Mouse (Mus musculus) CD4-positive, CD25-positive, alpha-beta regulatory T cell (primary cell): ENCODE data around the gene Tmem127. TPM values are rescaled to one million over a fixed set of nuclear protein-coding genes. Genes with fewer than 3 reads are reported as not detected.

Source experiments
- polyA plus RNA-seq: library from polyadenylated mRNA; unstranded; fragments of 100-300 nt; shearing (Covaris generic); gene quantifications from one replicate; pipeline ENCODE4 v1.2.1, GENCODE M21; 2017

The Tmem127 gene
- polyA plus RNA-seq, result 48.9 TPM

DNA sequence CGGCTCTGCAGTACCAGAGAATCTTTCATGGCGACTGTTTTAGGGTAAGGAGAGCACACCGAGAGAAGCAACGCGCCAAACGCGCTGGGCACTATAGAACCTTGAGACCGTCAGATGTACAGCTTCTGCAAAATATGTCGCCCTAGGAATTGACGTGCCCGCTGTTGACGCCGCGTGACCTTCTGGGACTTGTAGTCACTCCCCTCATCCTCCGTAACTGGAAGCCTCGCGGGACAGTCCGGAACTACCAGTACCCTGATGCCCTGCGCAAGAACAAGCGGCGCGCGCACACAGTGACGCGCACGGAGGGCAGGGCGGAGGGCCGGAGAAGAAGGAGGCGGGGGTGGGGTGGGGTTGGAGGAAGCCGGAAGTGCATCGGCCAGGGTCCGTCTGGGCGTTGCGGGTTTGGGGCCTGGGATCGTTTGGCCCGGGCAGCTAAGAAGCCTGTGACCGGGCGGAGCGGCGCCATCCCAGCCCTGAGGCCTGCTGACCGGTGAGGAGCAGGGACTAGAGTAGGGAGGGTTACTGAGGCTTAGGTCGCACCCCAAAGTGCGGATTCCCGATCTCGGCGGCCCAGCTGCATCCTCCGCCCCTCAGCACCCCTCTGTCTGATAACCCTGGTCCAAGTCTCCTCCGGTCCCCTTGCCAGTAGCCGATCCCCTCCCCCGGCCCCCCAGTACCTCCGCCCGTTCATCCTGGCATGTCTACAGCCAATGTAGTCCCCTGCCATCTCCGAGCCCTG, at the start of gene Tmem127, which contains the start of gene Ciao1:
TSS of gene Tmem127 (plus strand) at position 317 of the 742 bp plus-strand sequence.
TSS of gene Ciao1 (minus strand) at position 225 of the 742 bp plus-strand sequence.

DNA sequence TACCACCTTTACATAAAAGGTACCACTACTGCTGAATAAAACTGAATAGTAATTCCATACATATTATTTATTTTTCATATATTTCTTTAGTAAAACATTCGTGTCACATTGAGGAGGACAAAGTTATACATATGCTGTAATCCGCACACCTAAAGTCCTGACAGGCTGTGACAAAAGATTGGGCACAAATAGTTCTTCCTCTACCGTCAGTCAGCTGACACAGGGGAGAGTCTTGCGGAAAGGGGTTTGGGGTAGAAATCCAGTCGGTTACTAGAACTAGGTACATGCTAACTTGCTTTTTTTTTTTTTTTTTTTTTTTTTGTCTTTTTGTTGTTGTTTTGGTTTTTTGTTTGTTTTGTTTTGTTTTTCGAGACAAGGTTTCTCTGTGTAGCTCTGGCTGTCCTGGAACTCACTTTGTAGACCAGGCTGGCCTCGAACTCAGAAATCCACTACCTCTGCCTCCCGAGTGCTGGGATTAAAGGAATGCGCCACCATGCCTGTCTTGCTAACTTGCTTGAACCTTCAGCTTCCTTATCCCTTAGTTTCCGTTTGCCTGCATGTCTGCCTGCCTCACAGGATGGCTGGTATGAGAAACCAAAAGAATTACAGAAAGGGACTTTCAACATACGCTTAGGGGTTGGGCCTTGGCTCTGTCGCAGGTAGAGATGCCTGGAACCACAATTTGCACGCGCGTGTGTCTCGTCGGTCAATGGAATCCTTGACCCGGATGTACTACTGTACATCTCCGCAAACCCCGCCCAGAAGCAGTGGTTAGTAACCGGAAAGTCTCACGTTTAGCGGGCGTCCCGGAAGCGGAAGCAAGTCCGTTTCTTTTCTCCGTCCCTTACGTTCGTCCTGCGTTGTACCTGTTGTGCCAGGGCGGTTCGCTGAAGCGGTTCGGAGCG, 39.9 kb upstream of the Tmem127 start, which contains the start of the genes 1810024B03Rik and Snrnp200:
TSS of gene 1810024B03Rik (minus strand) at position 734 of the 905 bp plus-strand sequence.
TSS of gene Snrnp200 (plus strand) at position 840 of the 905 bp plus-strand sequence.

DNA sequence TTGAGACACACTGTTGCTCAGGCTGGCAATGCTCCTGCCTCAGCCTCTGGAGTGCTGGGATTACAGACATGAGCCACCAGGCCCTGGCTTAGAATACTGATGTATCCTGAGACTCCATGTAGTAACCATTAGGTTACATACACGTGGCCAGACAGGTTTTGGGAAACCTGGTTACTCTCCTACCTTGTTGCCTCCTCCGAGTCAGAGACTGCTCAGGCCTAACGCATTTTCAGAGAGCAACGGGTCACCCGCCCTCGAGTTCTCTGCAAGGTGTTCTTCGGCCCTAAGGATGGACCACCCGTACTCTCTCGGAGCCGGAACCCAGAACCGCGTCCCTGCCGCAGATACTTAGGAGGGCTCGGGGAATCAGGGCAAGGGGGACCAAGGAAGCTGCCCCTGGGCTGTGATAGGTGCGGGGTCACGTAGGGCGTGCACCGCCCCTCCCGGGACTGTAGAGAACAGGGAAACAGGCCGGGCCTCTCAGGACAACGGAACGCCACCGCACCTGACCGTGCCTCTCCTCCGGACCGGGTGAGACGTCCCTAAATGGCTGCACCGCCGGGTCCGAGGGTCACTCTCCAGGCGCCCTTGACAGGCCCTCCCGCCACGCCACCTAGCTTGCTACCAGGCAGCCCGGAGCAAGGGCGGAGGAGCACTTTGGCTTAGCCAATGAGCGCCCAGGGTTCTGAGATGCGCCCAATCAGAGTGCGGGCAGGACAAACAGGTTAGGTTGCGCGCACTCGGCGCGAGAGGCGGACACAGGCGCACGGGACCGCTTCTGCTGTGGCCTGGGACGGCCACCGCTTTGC, 22.0 kb downstream of the Tmem127 start, which contains the start of gene Stard7:
TSS of gene Stard7 (plus strand) at position 728 of the 809 bp plus-strand sequence.

Other genes starting within 250 kb of the Tmem127 start
- 18.0 TPM for gene Ap4e1, start 239.2 kb upstream of the Tmem127 start, polyA plus RNA-seq
- gene Blvra, start 177.2 kb upstream of the Tmem127 start, polyA plus RNA-seq, result 68.6 TPM
- gene Ncaph, start 114.0 kb upstream of the Tmem127 start, polyA plus RNA-seq, result 5.5 TPM
- gene Itpripl1, start 104.5 kb upstream of the Tmem127 start, polyA plus RNA-seq, result 5.3 TPM
- 1.3 TPM for gene 1810024B03Rik, start 39.6 kb upstream of the Tmem127 start, polyA plus RNA-seq
- 95.4 TPM for gene Snrnp200, start 39.5 kb upstream of the Tmem127 start, polyA plus RNA-seq
- 76.9 TPM for gene Ciao1, start 92 bp upstream of the Tmem127 start, polyA plus RNA-seq
- gene Stard7, start 22.3 kb downstream of the Tmem127 start, polyA plus RNA-seq, result 96.8 TPM
- 433 TPM for gene Dusp2, start 88.3 kb downstream of the Tmem127 start, polyA plus RNA-seq
- 0.44 TPM for gene Astl, start 90.7 kb downstream of the Tmem127 start, polyA plus RNA-seq
- gene Adra2b, start 115.3 kb downstream of the Tmem127 start, polyA plus RNA-seq, result 0.07 TPM
- 0.68 TPM for gene Gpat2, start 177.3 kb downstream of the Tmem127 start, polyA plus RNA-seq
- gene Fahd2a, start 196.7 kb downstream of the Tmem127 start, polyA plus RNA-seq, result 29.0 TPM